Mouse (Mus musculus) frontal cortex, postnatal 25 days (tissue): ENCODE results near the gene Tmem132d.
"Not testable (repeated sequence)": the region's sequence is repeated elsewhere in the genome, so short reads cannot be mapped to it uniquely, and the experiment has no call there.

Experiments
- DNase-seq, 2 experiments: peaks; one replicate each; pipeline ENCODE4 v3.0.0; 2022; ENCODE audit warnings: low spot score in 2 of 2

Tmem132d gene

DNA sequence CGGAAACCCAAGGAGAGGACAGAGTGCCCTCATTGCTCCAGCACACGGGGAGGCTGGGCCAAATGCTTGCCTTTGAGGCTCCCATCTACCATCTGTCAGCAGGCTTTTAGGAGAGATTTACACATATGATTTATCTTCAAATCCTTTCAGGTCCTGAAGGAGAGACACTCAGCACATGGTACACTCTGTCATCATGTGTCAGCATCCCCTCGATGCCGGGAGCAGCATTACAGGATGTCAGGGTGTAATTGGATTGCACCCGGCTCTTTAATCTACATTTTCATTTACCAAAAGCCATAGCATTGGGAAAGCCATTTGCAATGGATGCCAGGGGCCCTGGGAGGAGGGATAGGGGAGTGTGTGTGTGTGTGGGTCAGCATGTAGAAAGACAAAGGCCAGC lies 651.7 kb downstream of the Tmem132d start:
- DNase-seq = no peak

DNA sequence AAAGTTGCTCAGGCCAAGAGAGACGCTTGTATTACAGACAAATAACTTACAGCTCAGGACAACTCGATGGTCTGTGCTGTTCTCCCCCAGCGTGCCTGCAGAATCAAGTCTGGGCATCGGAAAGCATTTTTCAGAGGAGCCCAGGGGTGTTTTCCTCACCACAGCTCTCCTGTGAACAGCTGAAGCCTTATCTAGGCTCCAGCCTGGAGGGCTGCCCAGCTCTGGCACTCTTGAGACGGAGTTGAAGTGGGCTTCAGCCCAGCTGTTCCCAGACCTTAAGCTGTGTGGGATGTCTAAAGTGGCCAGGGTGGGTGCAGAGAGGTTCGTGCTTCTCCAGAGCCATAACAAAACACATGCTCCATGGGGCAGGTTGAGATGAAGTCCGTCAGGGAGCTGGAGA lies 657.1 kb downstream of the Tmem132d start:
- DNase-seq = peak in 1 of 2 experiments; percentile 10

DNA sequence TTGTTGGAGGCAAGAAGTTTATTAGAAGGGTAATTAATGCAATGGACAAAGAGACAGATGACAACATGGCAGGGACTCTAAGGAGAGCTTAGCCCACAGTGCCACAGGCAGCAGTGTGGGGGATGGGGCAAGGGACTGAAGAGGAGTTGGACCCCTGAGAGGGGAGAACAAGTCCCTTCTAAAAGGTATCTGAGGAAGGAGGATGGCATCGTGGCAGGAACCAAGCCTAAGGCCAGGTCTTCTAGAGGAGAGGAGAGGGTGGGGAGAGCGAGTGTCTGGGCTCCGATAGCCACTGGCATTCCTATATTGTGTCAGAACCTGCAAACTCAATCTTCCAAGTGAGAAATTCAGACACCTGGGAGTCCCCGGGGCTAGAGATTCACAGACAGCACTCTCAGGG lies 674.3 kb downstream of the Tmem132d start:
- DNase-seq = no peak

DNA sequence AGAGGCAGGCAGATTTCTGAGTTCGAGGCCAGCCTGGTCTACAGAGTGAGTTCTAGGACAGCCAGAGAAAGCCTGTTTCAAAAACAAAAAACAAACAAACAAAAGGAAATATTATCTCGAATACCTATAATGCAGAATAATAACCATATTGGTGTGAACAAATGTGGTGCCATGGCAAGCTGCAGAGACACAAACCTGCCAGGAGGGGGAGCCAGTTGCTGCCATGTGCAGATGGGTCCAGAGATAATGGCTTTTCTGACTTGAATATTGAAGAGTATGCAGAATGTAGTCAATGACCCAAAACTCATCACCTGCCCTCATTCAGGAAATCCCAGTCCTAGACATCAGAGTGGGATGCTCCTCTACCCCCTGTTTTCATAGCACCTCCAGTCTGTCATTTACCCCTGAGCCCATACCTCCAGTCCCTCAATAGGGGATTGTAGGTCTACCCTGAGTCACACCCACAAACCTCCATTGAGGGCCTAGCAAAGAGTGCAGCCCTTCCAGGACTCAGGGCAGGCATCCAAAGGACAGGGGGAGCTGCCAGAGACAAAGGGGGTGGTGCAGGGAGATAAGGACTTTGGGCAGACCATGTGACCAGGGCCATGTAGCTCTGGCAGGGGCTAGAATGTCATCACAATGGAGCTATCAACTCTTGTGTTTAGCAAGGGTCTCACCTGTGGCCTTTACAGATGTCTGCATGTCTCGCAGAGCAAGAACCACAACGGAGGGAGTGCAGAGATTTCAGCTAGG lies 676.0 kb downstream of the Tmem132d start:
- DNase-seq = no peak

DNA sequence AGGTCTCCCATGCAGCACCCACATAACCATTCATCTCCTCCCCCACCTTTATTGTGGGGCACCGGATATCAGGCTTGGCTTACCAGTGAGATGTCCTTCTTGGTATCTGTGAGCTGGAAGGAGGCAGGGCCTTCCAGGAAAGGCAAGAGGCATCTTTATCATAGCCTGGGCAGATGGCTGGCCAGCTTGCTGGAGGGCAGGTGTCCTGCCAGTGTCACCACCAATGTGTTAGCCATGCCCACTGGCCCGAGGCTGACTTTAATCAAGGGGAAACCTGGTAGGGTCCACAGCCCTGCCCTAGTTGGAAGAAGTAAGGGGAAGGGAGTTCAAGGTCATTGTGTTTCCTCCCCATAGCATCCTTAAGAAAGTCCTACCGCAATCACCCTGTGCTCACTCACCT lies 676.9 kb downstream of the Tmem132d start:
- no peak for DNase-seq

DNA sequence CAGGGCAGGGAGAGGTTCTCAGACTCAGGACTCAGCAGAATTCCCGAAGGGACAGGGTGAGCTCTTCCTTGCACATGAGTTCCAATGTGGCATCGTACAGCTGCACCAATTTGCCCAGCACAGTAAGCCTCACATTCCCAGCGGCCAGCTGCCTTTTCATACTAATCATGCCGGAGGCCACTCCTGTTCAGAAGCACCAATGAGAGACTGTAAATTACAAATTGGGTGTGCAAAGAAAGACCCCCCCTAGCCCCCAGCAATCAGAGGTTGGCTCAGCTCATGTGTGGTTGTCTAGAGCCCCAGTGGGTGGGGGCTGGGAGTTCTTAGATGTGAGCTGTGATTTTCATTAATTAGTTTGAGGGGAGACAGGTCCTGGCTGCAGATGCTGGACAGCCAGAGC lies 677.3 kb downstream of the Tmem132d start:
- no peak for DNase-seq

DNA sequence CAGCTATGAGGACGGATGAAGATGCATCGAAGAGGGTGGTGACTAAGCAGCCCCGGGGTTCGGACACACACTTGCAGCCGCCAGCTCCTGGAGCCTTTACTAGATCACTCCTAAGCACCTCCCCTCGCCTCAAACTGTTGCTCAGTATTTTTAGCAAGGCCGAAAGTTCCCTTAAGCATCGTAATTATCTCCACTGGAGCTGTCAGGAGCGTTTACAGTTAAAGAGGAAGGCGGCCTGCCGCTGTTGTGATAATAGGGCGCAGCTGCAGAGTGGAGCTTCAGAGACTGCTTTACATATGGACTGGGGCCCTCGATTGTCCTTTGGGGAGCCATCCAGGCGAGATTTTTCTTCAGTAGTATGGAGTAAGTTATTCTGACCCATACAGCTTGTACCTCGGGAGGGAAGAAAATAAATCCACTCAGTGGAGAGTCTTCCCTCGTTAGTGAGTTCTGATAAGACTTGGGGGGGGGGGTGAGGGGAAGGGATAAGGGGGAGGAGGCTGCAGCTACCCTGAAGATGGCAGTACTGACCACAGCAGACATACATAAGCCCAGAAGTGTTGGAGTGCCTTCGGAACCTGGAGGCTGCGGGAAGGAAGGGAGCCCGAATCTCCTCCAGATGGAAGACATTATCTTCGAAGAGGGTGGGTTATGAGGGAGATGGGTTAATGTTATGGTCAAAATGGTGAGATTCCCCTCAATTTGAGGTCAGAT lies 681.5 kb downstream of the Tmem132d start:
- DNase-seq = no peak

DNA sequence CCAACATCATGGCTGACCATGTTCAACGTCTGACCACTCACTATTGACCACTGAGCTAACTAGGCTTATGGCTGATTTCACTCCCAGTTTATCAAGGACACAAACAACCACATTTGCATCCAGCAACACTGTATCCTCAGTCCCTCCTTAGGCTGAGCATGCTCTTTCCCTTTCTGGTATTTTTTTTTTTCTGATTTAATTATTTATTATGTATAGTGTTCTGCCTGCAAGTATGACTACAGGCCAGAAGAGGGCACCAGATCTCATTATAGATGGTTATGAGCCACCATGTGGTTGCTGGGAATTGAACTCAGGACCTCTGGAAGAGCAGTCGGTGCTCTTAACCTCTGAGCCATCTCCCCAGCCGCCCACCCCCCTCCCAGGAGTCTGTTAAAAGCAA lies 683.3 kb downstream of the Tmem132d start:
- DNase-seq = not testable (repeated sequence)

DNA sequence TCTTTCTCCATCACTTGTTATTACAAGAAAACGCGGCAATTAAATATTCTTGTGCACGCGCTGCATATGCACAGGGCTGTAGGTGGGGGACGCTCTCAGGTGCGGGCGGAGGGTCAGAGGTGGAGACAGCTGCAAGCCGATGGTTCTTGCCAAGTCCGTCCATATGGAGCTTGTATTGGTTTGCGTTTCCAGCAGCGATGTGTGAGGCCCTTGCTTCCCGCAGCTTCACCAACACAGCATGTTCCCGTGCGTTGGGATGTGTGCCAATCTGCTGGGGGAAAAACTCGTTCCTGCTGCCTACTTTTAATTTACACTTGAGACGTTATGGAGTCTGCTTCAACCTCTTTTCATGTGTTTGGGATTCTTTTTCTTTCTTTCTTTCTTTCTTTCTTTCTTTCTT lies 691.5 kb downstream of the Tmem132d start:
- DNase-seq = peak in 1 of 2 experiments; percentile 28
